Mouse (Mus musculus) G1E (cell line): ENCODE measurements around the gene Dnah17. TPM values are rescaled to one million over a fixed set of nuclear protein-coding genes. Genes with fewer than 3 reads are reported as not detected.

Experiments used
- ATAC-seq: 2 replicates; pipeline ENCODE4 v1.8.0; 2016; ENCODE audit warnings: mild to moderate bottlenecking; ENCODE audit not compliant: insufficient number of reproducible peaks, poor library complexity, low FRiP score, severe bottlenecking; ENCODE audit errors: extremely low read depth
- DNase-seq: peaks from one replicate; pipeline ENCODE4 v3.0.0; 2012; ENCODE audit warnings: low spot score
- H3K27me3 ChIP-seq: 2 replicates; pipeline ENCODE4 v1.6.1; 2012; ENCODE audit warnings: mild to moderate bottlenecking, low read length, inconsistent platforms; ENCODE audit not compliant: insufficient read depth
- H3K36me3 ChIP-seq: replicated peaks from 2 replicates; pipeline ENCODE3; 2012; ENCODE audit warnings: mild to moderate bottlenecking, inconsistent platforms
- H3K4me1 ChIP-seq: 2 replicates; pipeline ENCODE4 v1.6.1; 2012; ENCODE audit warnings: low read depth, low read length, inconsistent platforms, mixed read lengths; ENCODE audit not compliant: insufficient read depth
- H3K4me3 ChIP-seq: 2 replicates; pipeline ENCODE4 v1.5.1; 2012; ENCODE audit warnings: low read depth, mild to moderate bottlenecking, inconsistent platforms, low read length, moderate library complexity, mixed read lengths
- H3K9me3 ChIP-seq: replicated peaks from 2 replicates; pipeline ENCODE4 v1.6.1; 2012; ENCODE audit warnings: inconsistent platforms
- CTCF ChIP-seq: IDR thresholded peaks from 2 replicates; pipeline ENCODE4 v1.5.1; 2012; ENCODE audit warnings: low read depth, low read length, inconsistent platforms, mixed read lengths
- GATA1 ChIP-seq: IDR thresholded peaks from 2 replicates; pipeline ENCODE4 v1.6.1; 2012; ENCODE audit warnings: borderline replicate concordance, low read length, inconsistent platforms, mixed read lengths
- GATA2 ChIP-seq: IDR thresholded peaks from 2 replicates; pipeline ENCODE4 v1.6.1; 2012; ENCODE audit warnings: low read depth, low read length, inconsistent platforms, borderline replicate concordance
- POLR2AphosphoS5 ChIP-seq: IDR thresholded peaks from 2 replicates; pipeline ENCODE4 v1.6.1; 2012; ENCODE audit warnings: low read depth, low read length, inconsistent platforms; ENCODE audit not compliant: insufficient replicate concordance
- TAL1 ChIP-seq: conservative IDR thresholded peaks from 2 replicates; pipeline ENCODE4 v1.6.1; 2012; ENCODE audit warnings: low read depth, low read length, inconsistent platforms, mixed read lengths
- polyA plus RNA-seq: library from polyadenylated mRNA; stranded (reverse); fragments of >175 nt; gene quantifications from 2 replicates; pipeline ENCODE4 v1.2.3, GENCODE M21; 2012
- total RNA-seq, 2 experiments: library from RNA; stranded (forward) in 1 of 2; stranded (reverse) in 1 of 2; fragments of 200-1000 nt in 1 of 2; fragments of >200 nt in 1 of 2; fragmentation: Nextera tagmentation in 1 of 2; gene quantifications; 2 replicates each; pipeline ENCODE4 v1.2.3; 2014 to 2017

Dnah17 gene
- total and polyA plus RNA-seq, 3 experiments = 0.11 TPM; not detected in 2

GRCm38 (mm10) chr11:118075035-118075522, 55.4 kb downstream of the Dnah17 start:
- Histone ChIP-seq H3K36me3 (no peaks in the 10 kb centered on the region), H3K9me3 (no peaks in the 10 kb centered on the region), H3K4me1 (no peaks in the 10 kb centered on the region), H3K4me3 (no peak overlapping the region), H3K27me3 (peaks cover 13% of the 10 kb centered on the region; the same call in 1 of the 2 replicates)
- DNase-seq (no peak), ATAC-seq (no peak)
- no peak for TF ChIP-seq CTCF
- no peak for TF ChIP-seq GATA1
- no peak for TF ChIP-seq POLR2AphosphoS5
- no peak for TF ChIP-seq TAL1
- TF ChIP-seq GATA2 = no peak

- no peaks in the 10 kb centered on the region for H3K36me3 ChIP-seq
Observed at GRCm38 (mm10) chr11:118071227-118071912, 59.1 kb downstream of the Dnah17 start.

GRCm38 (mm10) chr11:118068812-118069332, 61.6 kb downstream of the Dnah17 start:
- no peak overlapping the region for H3K4me3 ChIP-seq
- DNase-seq (no peak), ATAC-seq (no peak)
- TF ChIP-seq CTCF = no peak
- TF ChIP-seq GATA1 = no peak
- TF ChIP-seq GATA2 = no peak
- H3K36me3 ChIP-seq = no peaks in the 10 kb centered on the region
- H3K4me1 ChIP-seq = no peaks in the 10 kb centered on the region
- H3K27me3 ChIP-seq = peaks cover 23% of the 10 kb centered on the region; the same call in 1 of the 2 replicates
- H3K9me3 ChIP-seq = no peaks in the 10 kb centered on the region

More at GRCm38 (mm10) chr11:118071227-118071912, 59.1 kb downstream of the Dnah17 start:
- TF ChIP-seq TAL1 (no peak), POLR2AphosphoS5 (no peak), GATA1 (no peak), CTCF (no peak), GATA2 (no peak)
- ATAC-seq (no peak), DNase-seq (no peak)
- H3K4me1 ChIP-seq = no peaks in the 10 kb centered on the region
- H3K9me3 ChIP-seq = no peaks in the 10 kb centered on the region
- no peak overlapping the region for H3K4me3 ChIP-seq
- peaks cover 21% of the 10 kb centered on the region; the same call in 1 of the 2 replicates for H3K27me3 ChIP-seq

GRCm38 (mm10) chr11:118067588-118067987, 62.8 kb downstream of the Dnah17 start:
- Histone ChIP-seq H3K27me3 (peaks cover 23% of the 10 kb centered on the region; the same call in 1 of the 2 replicates), H3K9me3 (no peaks in the 10 kb centered on the region), H3K4me1 (no peaks in the 10 kb centered on the region), H3K36me3 (no peaks in the 10 kb centered on the region), H3K4me3 (no peak overlapping the region)
- DNase-seq = no peak
- ATAC-seq = no peak
- TF ChIP-seq CTCF (no peak), TAL1 (no peak), POLR2AphosphoS5 (no peak), GATA2 (no peak), GATA1 (no peak)

GRCm38 (mm10) chr11:118060038-118060437, 70.4 kb downstream of the Dnah17 start:
- Histone ChIP-seq H3K4me1 (no peaks in the 10 kb centered on the region), H3K27me3 (peaks cover 37% of the 10 kb centered on the region; the same call in 1 of the 2 replicates), H3K4me3 (no peak overlapping the region), H3K36me3 (no peaks in the 10 kb centered on the region), H3K9me3 (no peaks in the 10 kb centered on the region)
- TF ChIP-seq GATA2 (no peak), POLR2AphosphoS5 (no peak), GATA1 (no peak), TAL1 (no peak), CTCF (no peak)
- DNase-seq (no peak), ATAC-seq (no peak)

- H3K36me3 ChIP-seq = no peaks in the 10 kb centered on the region
- no peak for DNase-seq
- peaks cover 1% of the 10 kb centered on the region; the same call in 1 of the 2 replicates for H3K4me1 ChIP-seq
- no peaks in the 10 kb centered on the region for H3K9me3 ChIP-seq
- ATAC-seq = no peak
- peaks cover 39% of the 10 kb centered on the region; the same call in 1 of the 2 replicates for H3K27me3 ChIP-seq
- no peak overlapping the region for H3K4me3 ChIP-seq
- no peak for TF ChIP-seq GATA2
- TF ChIP-seq TAL1 = no peak
- no peak for TF ChIP-seq CTCF
- TF ChIP-seq POLR2AphosphoS5 = no peak
- TF ChIP-seq GATA1 = no peak
Observed at GRCm38 (mm10) chr11:118058872-118059271, 71.6 kb downstream of the Dnah17 start.
